Mouse (Mus musculus) stomach, postnatal 0 days (tissue): ENCODE results near the gene Zkscan14. TPM values are rescaled to one million over a fixed set of nuclear protein-coding genes. Genes with fewer than 3 reads are reported as not detected.

ENCODE experiments used
- ATAC-seq: fragments of 200-750 bp; cut with Nextera tagmentation; 2 replicates; pipeline ENCODE4 v1.8.0; 2017; ENCODE audit not compliant: low FRiP score, low TSS enrichment
- DNase-seq: peaks from one replicate; pipeline ENCODE4 v3.0.0-alpha.2; 2016; ENCODE audit warnings: low spot score
- H3K27ac ChIP-seq: fragments of 300-500 bp; sonication (generic); replicated peaks from 2 replicates; pipeline ENCODE4 v1.5.1; 2014; ENCODE audit warnings: mild to moderate bottlenecking, control low read depth
- H3K27me3 ChIP-seq: fragments of 300-500 bp; sonication (generic); 2 replicates; pipeline ENCODE4 v1.6.1; 2014; ENCODE audit warnings: low read length; ENCODE audit not compliant: control insufficient read depth, insufficient read depth
- H3K36me3 ChIP-seq: fragments of 300-500 bp; sonication (generic); 2 replicates; pipeline ENCODE4 v1.6.1; 2014; ENCODE audit warnings: low read length, mixed read lengths; ENCODE audit not compliant: control insufficient read depth, insufficient read depth
- H3K4me1 ChIP-seq: fragments of 300-500 bp; sonication (generic); replicated peaks from 2 replicates; pipeline ENCODE4 v1.6.1; 2014; ENCODE audit warnings: antibody characterized with exemption; ENCODE audit not compliant: control insufficient read depth, insufficient read depth
- H3K4me2 ChIP-seq: fragments of 300-500 bp; sonication (generic); replicated peaks from 2 replicates; pipeline ENCODE4 v1.6.1; 2014; ENCODE audit warnings: low read depth, mild to moderate bottlenecking, control low read depth, moderate library complexity
- H3K4me3 ChIP-seq: fragments of 300-500 bp; sonication (generic); 2 replicates; pipeline ENCODE4 v1.5.1; 2014; ENCODE audit warnings: low read depth, low read length, control low read depth
- H3K9ac ChIP-seq: fragments of 300-500 bp; sonication (generic); 2 replicates; pipeline ENCODE4 v1.6.1; 2014; ENCODE audit warnings: mild to moderate bottlenecking, low read length, control low read depth, mixed read lengths
- H3K9me3 ChIP-seq: fragments of 300-500 bp; sonication (generic); 2 replicates; pipeline ENCODE4 v1.6.1; 2016; ENCODE audit warnings: low read length; ENCODE audit not compliant: control insufficient read depth
- CTCF ChIP-seq: IDR thresholded peaks from 2 replicates; pipeline ENCODE4 v1.5.1; 2016; ENCODE audit warnings: antibody characterized with exemption, low read depth, mild to moderate bottlenecking, moderate library complexity
- EP300 ChIP-seq: optimal IDR thresholded peaks from 2 replicates; pipeline ENCODE3; 2016; ENCODE audit warnings: antibody characterized with exemption
- WGBS: fragments of 180-500 bp; shearing (Covaris S2); extraction: QIAGEN DNeasy Blood & Tissue Kit; methylation state at CpG from one replicate; pipeline ENCODE4 v1.1.7; 2014; 5-methylcytosine and 5-hydroxymethylcytosine counted together
- polyA plus RNA-seq: library from polyadenylated mRNA; unstranded; fragments of >200 nt; fragmentation: Nextera tagmentation; extraction: Ambion mirVana; gene quantifications from 2 replicates; pipeline ENCODE4 v1.2.1, GENCODE M21; 2015

Gene Zkscan14
- polyA plus RNA-seq, 1 experiment from 2014 or later, result 9.1 TPM

DNA sequence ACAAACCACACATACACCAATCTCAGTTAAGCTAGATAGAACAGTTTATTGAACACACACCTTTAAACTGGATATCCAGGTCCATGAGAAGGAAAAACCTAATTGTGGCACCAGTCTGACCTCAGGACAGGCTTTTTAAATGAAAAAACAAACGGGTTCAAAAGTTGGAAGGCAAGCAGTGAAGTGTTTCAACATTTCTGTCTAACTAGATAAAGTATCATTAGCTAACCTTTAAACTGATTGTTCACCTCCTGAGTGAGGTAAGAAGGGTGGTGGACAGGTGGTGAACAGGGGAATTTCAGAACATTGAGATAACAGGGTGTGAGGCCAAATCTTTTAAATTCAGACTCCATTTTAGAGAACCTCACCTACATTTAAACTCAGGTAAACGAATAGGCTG lies 24.8 kb upstream of the Zkscan14 start:
- no peak for ATAC-seq
- H3K4me3 ChIP-seq, result no peak overlapping the region
- no peak overlapping the region for H3K9ac ChIP-seq
- H3K27me3 ChIP-seq, result no peaks in the 10 kb centered on the region
- peaks cover 2% of the 10 kb centered on the region; the same call in 1 of the 2 replicates for H3K4me1 ChIP-seq
- DNase-seq, result no peak
- peaks cover 5% of the 10 kb centered on the region; the same call in 1 of the 2 replicates for H3K36me3 ChIP-seq
- WGBS, result 54% methylated on average over 2 of the region's 2 CpGs
- no peak overlapping the region for H3K4me2 ChIP-seq
- TF ChIP-seq CTCF, result no peak
- no peak for TF ChIP-seq EP300
- H3K9me3 ChIP-seq, result no peaks in the 10 kb centered on the region
- no peak overlapping the region for H3K27ac ChIP-seq

DNA sequence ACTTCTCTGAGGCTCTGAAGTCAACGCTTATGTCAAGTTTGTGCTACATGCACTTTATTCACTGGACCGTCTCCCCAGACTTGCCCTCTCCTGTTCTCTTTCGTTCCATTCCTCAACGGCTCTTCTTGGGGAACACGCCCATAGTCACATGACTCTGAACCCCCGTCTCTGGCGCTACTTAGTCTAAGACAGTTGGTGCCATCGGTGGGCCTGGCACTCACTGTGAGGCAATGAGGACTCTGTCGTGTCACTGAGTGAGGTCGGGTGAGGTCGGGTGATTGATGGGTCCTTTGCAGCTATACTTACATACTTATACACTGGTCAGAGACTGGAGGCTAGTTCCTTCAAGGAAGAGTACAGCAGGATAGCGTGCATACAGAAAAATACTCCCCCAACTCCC lies 21.7 kb upstream of the Zkscan14 start:
- 65% methylated on average over 12 of the region's 12 CpGs for WGBS
- DNase-seq (no peak), ATAC-seq (no peak)
- no peak overlapping the region for H3K9ac ChIP-seq
- peaks cover 22% of the 10 kb centered on the region; the same call in 1 of the 2 replicates for H3K36me3 ChIP-seq
- no peaks in the 10 kb centered on the region for H3K27me3 ChIP-seq
- H3K4me2 ChIP-seq, result no peak overlapping the region
- no peak overlapping the region for H3K4me3 ChIP-seq
- no peaks in the 10 kb centered on the region for H3K4me1 ChIP-seq
- no peaks in the 10 kb centered on the region for H3K9me3 ChIP-seq
- H3K27ac ChIP-seq, result 0 out of 2 replicates have a peak overlapping the region, but pooled peaks have one; percentile 13
- no peak for TF ChIP-seq EP300
- no peak for TF ChIP-seq CTCF

DNA sequence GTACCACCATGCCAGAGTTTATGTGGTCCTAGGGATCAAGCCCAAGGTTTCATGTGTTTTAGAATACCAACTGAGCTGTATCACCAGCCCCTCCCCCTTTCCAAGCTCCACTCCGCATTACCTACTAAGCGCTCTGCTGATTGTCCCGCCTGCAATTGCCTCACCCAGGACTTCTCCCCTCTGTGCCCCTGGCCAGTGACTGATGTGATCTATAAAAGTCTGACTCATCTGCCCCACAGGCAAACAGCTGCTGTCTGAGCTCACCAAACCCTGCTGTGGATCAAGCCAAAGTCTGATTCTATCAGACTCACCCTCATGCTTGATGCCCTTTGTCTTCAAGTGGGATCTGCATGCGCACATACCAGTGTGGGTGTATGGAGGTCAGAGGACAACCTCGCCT lies 21.2 kb upstream of the Zkscan14 start:
- no peak for TF ChIP-seq CTCF
- no peak for TF ChIP-seq EP300
- Histone ChIP-seq H3K4me1 (no peaks in the 10 kb centered on the region), H3K9me3 (no peaks in the 10 kb centered on the region), H3K9ac (no peak overlapping the region), H3K27ac (no peak overlapping the region), H3K4me2 (no peak overlapping the region), H3K36me3 (peaks cover 24% of the 10 kb centered on the region; the same call in 1 of the 2 replicates), H3K4me3 (no peak overlapping the region), H3K27me3 (no peaks in the 10 kb centered on the region)
- peak; percentile 72 for ATAC-seq
- WGBS, result 73% methylated on average over 5 of the region's 5 CpGs
- DNase-seq, result no peak

DNA sequence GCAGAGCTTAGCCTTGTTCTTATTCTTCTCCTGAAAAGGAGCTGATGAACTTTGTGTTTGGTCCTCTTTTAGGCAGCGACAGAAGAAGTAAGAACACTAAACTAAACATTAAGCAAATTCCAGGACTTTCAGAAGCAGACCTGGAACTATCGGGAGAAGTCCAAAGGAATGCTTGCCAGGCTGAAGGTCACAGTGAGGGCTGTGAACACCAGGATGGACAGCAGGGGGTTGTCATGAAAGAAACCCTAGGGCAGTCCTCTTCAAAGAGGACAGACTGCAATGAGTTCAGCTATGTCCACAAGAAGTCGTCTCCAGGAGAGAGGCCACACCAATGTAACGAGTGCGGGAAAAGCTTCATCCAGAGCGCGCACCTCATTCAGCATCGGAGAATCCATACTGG lies 18.3 kb upstream of the Zkscan14 start:
- DNase-seq, result no peak
- H3K27ac ChIP-seq, result no peak overlapping the region
- H3K9me3 ChIP-seq, result no peaks in the 10 kb centered on the region
- no peak overlapping the region for H3K4me2 ChIP-seq
- no peak overlapping the region for H3K9ac ChIP-seq
- no peaks in the 10 kb centered on the region for H3K4me1 ChIP-seq
- H3K27me3 ChIP-seq, result no peaks in the 10 kb centered on the region
- ATAC-seq, result no peak
- TF ChIP-seq CTCF, result no peak
- no peak for TF ChIP-seq EP300
- 91% methylated on average over 8 of the region's 8 CpGs for WGBS
- peaks cover 24% of the 10 kb centered on the region for H3K36me3 ChIP-seq
- no peak overlapping the region for H3K4me3 ChIP-seq

DNA sequence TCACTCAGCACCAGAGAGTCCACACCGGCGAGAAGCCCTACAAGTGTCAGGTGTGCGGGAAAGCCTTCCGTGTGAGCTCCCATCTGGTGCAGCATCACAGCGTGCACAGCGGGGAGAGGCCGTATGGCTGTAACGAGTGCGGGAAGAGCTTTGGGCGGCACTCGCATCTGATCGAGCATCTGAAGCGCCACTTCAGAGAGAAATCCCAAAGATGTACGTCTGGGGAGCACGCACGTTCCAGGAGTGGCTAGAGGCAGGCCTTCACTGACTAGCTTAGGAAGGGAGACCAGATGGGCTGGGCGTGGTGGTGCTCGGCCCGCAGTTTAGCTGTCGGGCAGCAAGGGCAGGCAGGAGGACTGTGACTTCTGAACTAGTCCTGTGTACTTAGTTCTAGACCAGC lies 17.0 kb upstream of the Zkscan14 start:
- Histone ChIP-seq H3K4me2 (no peak overlapping the region), H3K9me3 (no peaks in the 10 kb centered on the region), H3K4me1 (no peaks in the 10 kb centered on the region), H3K9ac (no peak overlapping the region), H3K27me3 (no peaks in the 10 kb centered on the region), H3K36me3 (peaks cover 24% of the 10 kb centered on the region), H3K27ac (no peak overlapping the region), H3K4me3 (no peak overlapping the region)
- TF ChIP-seq CTCF (no peak), EP300 (no peak)
- WGBS, result 92% methylated on average over 20 of the region's 20 CpGs
- ATAC-seq, result no peak
- DNase-seq, result no peak

DNA sequence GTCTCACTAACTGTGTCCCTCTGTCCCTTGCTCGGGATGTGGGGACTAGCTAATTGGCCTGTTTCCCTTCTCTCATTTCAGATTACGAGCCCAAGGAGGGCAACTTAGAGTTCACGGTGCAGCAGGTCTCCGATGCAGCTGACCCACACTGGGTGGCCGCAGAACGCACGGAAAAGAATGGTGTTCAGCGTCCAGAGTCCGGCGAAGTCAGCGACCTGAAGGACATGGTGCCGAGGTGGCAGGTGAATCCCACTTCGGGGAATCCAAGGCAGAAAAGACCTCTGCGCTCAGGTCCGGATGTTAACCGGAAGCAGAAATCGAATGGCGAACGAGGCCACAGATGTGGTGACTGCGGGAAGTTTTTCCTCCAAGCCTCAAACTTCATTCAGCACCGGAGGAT lies 16.5 kb upstream of the Zkscan14 start:
- Histone ChIP-seq H3K4me3 (no peak overlapping the region), H3K27me3 (no peaks in the 10 kb centered on the region), H3K4me1 (no peaks in the 10 kb centered on the region), H3K4me2 (no peak overlapping the region), H3K27ac (no peak overlapping the region), H3K9ac (no peak overlapping the region), H3K9me3 (no peaks in the 10 kb centered on the region), H3K36me3 (peaks cover 24% of the 10 kb centered on the region)
- ATAC-seq (no peak), DNase-seq (no peak)
- TF ChIP-seq EP300, result no peak
- no peak for TF ChIP-seq CTCF
- 93% methylated on average over 21 of the region's 21 CpGs for WGBS
